ENCODE assay signal across 11 mouse cellular contexts in genomic region chr15:62261520-62261919, GRCm38 (mm10).
DNase-seq lines count a peak whose midpoint lies in the region; ATAC-seq and TF ChIP-seq lines count a peak whose summit lies in the region.
"Had no signal": no experiment of that assay in that cellular context is flagged by ENCODE, and none has a peak within 500 bp of the region (broad histone marks: within the 10 kb centered on the region; RNA-seq: fewer than 3 reads in every experiment).

No protein-coding gene starts in this region.

- no peaks in the 10 kb centered on the region for H3K9me3 ChIP-seq in MEL (replicated peaks; ENCODE audit: insufficient read depth, low read length)
- no peaks in the 10 kb centered on the region for H3K9me3 ChIP-seq in hindbrain, embryonic 14.5 days (ENCODE audit: control insufficient read depth, low read length)

- no peaks in the 10 kb centered on the region for H3K79me2 ChIP-seq in MEL (ENCODE audit: control insufficient read depth, insufficient read depth, low read length, poor library complexity)

- H3K4me3 ChIP-seq in MEL (ENCODE audit: control insufficient read depth in 1 of 2, insufficient read depth in 1 of 2, low read depth in 2 of 2, low read length in 2 of 2), result no peak overlapping the region
- no peak overlapping the region for H3K4me3 ChIP-seq in embryonic fibroblast, embryonic 13.5 days (ENCODE audit: insufficient read depth, low read length)
- no peak overlapping the region for H3K4me3 ChIP-seq in hindbrain, embryonic 14.5 days (replicated peaks; ENCODE audit: low read length)
- H3K4me3 ChIP-seq: erythroblast, embryonic 14.5 days had no signal

- 98% methylated on average over 2 of the region's 2 CpGs for whole genome bisulfite sequencing in hindbrain, embryonic 14.5 days

- H3K4me2 ChIP-seq in hindbrain, embryonic 14.5 days (replicated peaks), result no peak overlapping the region

- H3K27ac ChIP-seq in MEL (ENCODE audit: control insufficient read depth, low read depth, low read length), result no peak overlapping the region
- H3K27ac ChIP-seq in embryonic fibroblast, embryonic 13.5 days (ENCODE audit: insufficient read depth, low read length), result peak overlapping the region; percentile 91
- no peak overlapping the region for H3K27ac ChIP-seq in hindbrain, embryonic 14.5 days

- no peak for TF ChIP-seq RAD21 in MEL (IDR thresholded peaks at IDR 0.05; ENCODE audit: low read depth, low read length)

- no peak for TF ChIP-seq POLR2A in MEL (IDR thresholded peaks at IDR 0.05; ENCODE audit: control insufficient read depth in 1 of 2, insufficient read depth in 1 of 2, low read depth in 1 of 2, low read length in 2 of 2, poor library complexity in 1 of 2)
- no peak for TF ChIP-seq POLR2A in embryonic fibroblast, embryonic 13.5 days (IDR thresholded peaks at IDR 0.05; ENCODE audit: low read depth, low read length)

- H3K36me3 ChIP-seq in MEL (ENCODE audit: control insufficient read depth in 1 of 2, insufficient read depth in 2 of 2, low read length in 2 of 2), result peaks cover 0 to 18% of the 10 kb centered on the region in 2 experiments; a peak in 2 of 4 replicates
- no peaks in the 10 kb centered on the region for H3K36me3 ChIP-seq in hindbrain, embryonic 14.5 days (replicated peaks; ENCODE audit: control insufficient read depth, insufficient read depth)

- TF ChIP-seq CTCF in MEL (IDR thresholded peaks at IDR 0.05 in 2 of 3, conservative IDR thresholded peaks at IDR 0.05 in 1 of 3; ENCODE audit: control insufficient read depth in 1 of 3, insufficient read depth in 1 of 3, low read depth in 2 of 3, low read length in 3 of 3, poor library complexity in 1 of 3, severe bottlenecking in 1 of 3), result no peak
- no peak for TF ChIP-seq CTCF in embryonic fibroblast, embryonic 13.5 days (IDR thresholded peaks at IDR 0.05; ENCODE audit: borderline replicate concordance, insufficient read depth, low read length)

- DNase-seq in kidney, postnatal 10 days, result peak; percentile 27
- DNase-seq in kidney, adult 9 months, result no peak
- no peak for DNase-seq in MEL (ENCODE audit: low read depth, low spot score)
- DNase-seq in heart, postnatal 4 days, result peak; percentile 61
- DNase-seq in hindbrain, embryonic 14.5 days (ENCODE audit: low spot score), result no peak
- no peak for DNase-seq in embryo, embryonic 11 days
- no peak for DNase-seq in thymus, postnatal 25 days
- DNase-seq: thymus, adult 18-20 months had no signal

- peaks cover 2 to 8% of the 10 kb centered on the region in 2 experiments; a peak in 3 of 4 replicates for H3K4me1 ChIP-seq in MEL (ENCODE audit: control insufficient read depth in 1 of 2, insufficient read depth in 2 of 2, low read length in 2 of 2)
- peaks cover 10% of the 10 kb centered on the region for H3K4me1 ChIP-seq in embryonic fibroblast, embryonic 13.5 days (ENCODE audit: control insufficient read depth, insufficient read depth, low read length)
- H3K4me1 ChIP-seq in hindbrain, embryonic 14.5 days (replicated peaks; ENCODE audit: control insufficient read depth, insufficient read depth, low read length), result peaks cover 8% of the 10 kb centered on the region

- no peak overlapping the region for H3K9ac ChIP-seq in MEL (ENCODE audit: control insufficient read depth, low read depth, low read length, poor library complexity, severe bottlenecking)
- no peak overlapping the region for H3K9ac ChIP-seq in hindbrain, embryonic 14.5 days

- no peaks in the 10 kb centered on the region for H3K27me3 ChIP-seq in MEL (ENCODE audit: control insufficient read depth in 1 of 2, insufficient read depth in 2 of 2, low read length in 2 of 2)
- no peaks in the 10 kb centered on the region for H3K27me3 ChIP-seq in hindbrain, embryonic 14.5 days (ENCODE audit: control insufficient read depth, insufficient read depth, low read length)

- ATAC-seq in hindbrain, embryonic 14.5 days (ENCODE audit: low FRiP score), result no peak
- ATAC-seq: hindbrain, embryonic 16.5 days had no signal

- no peak for TF ChIP-seq EP300 in MEL (IDR thresholded peaks at IDR 0.05; ENCODE audit: low read depth in 1 of 2, low read length in 2 of 2)

TF ChIP-seq in MEL, 35 proteins besides CTCF, POLR2A, EP300 and RAD21:
- TF ChIP-seq NRF1 (IDR thresholded peaks at IDR 0.05; ENCODE audit: insufficient read depth, low read depth, low read length, poor library complexity, severe bottlenecking) (no peak), TCF12 (IDR thresholded peaks at IDR 0.05; ENCODE audit: low read depth, low read length) (no peak), MAX (IDR thresholded peaks at IDR 0.05; ENCODE audit: low read length) (0 out of 2 replicates have a peak, but pooled peaks have one; percentile 11), CHD1 (IDR thresholded peaks at IDR 0.05; ENCODE audit: low read depth, low read length) (no peak), MAZ (IDR thresholded peaks at IDR 0.05; ENCODE audit: low read depth, low read length) (no peak)

Comparison
In these comparisons a context has a peak if more than half of its experiments do, and no peak if none do; other contexts are left out.
1. DNase-seq: peak in kidney, postnatal 10 days (single experiment) and heart, postnatal 4 days (single experiment); none in kidney, adult 9 months (single experiment), MEL (single experiment), hindbrain, embryonic 14.5 days (single experiment), embryo, embryonic 11 days (single experiment) and thymus, postnatal 25 days (single experiment).